Mouse (Mus musculus) kidney, adult 2 months (tissue): ENCODE results near the gene Sdr39u1. TPM values are rescaled to one million over a fixed set of nuclear protein-coding genes. Genes with fewer than 3 reads are reported as not detected.

Experiments used
- DNase-seq: peaks from one replicate; pipeline ENCODE4 v3.0.0; 2021
- H3K27ac ChIP-seq: fragments of 200-500 bp; 2 replicates; pipeline ENCODE4 v1.5.1; 2012; ENCODE audit warnings: low read depth, low read length, control low read depth, inconsistent platforms; ENCODE audit not compliant: insufficient read depth
- H3K27me3 ChIP-seq: fragments of 200-500 bp; replicated peaks from 2 replicates; pipeline ENCODE4 v1.6.1; 2012; ENCODE audit warnings: mild to moderate bottlenecking, moderate library complexity, low read length, inconsistent platforms; ENCODE audit not compliant: control insufficient read depth, insufficient read depth
- H3K36me3 ChIP-seq: fragments of 200-500 bp; 2 replicates; pipeline ENCODE4 v1.6.1; 2012; ENCODE audit warnings: mild to moderate bottlenecking, moderate library complexity, low read length, inconsistent platforms; ENCODE audit not compliant: control insufficient read depth, insufficient read depth
- H3K4me1 ChIP-seq: fragments of 200-500 bp; 2 replicates; pipeline ENCODE4 v1.6.1; 2011; ENCODE audit warnings: low read length; ENCODE audit not compliant: control insufficient read depth, insufficient read depth
- H3K4me3 ChIP-seq: fragments of 200-500 bp; 2 replicates; pipeline ENCODE4 v1.5.1; 2011; ENCODE audit warnings: mild to moderate bottlenecking, low read depth, low read length, control low read depth; ENCODE audit not compliant: insufficient read depth
- CTCF ChIP-seq: fragments of 200-500 bp; conservative IDR thresholded peaks from 2 replicates; pipeline ENCODE4 v1.5.1; 2011; ENCODE audit warnings: low read depth, mild to moderate bottlenecking, control low read depth, low read length, moderate library complexity, mixed read lengths; ENCODE audit not compliant: insufficient read depth, insufficient read length
- POLR2A ChIP-seq: fragments of 200-500 bp; IDR thresholded peaks from one replicate; pipeline ENCODE4 v1.6.1; 2011; ENCODE audit warnings: low read depth, low read length, control low read depth
- WGBS: fragments of 180-500 bp; shearing (Covaris S2); methylation state at CpG from one replicate; pipeline ENCODE4 v1.1.7; 2018; 5-methylcytosine and 5-hydroxymethylcytosine counted together
- polyA plus RNA-seq: library from polyadenylated mRNA; depleted of rRNA; stranded (reverse); fragments of >200 nt; gene quantifications from 2 replicates; pipeline ENCODE4 v1.2.3, GENCODE M21; 2012

Gene Sdr39u1
- polyA plus RNA-seq, 1 experiment, result 132 TPM

DNA sequence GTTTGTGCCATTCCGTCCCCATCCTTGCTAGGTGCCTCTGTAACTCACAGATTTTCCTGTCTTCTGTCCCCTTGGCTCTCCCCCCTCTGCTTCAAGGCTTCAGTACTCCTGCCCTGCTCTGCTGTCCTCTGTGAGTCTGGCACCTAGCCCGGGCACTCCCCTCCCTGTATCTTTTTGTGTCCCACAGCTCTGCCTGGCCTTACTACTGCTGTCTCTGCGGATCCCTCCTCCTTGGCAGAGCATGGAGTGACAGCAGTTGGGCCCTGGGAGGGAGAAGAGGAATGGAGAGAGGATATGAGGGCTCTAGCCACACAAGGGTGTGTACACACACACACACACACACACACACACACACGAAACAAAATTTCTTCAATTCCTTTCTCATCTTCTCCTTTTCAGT, 15.9 kb downstream of the Sdr39u1 start, which contains the start of gene Cbln3:
Gene Cbln3, minus strand, starts transcription at position 227 of the 400 bp plus-strand sequence.
- TF ChIP-seq CTCF (no peak), POLR2A (no peak)
- Histone ChIP-seq H3K27ac (peak within 1 kb of the TSS; percentile 70), H3K27me3 (no peaks in the 10 kb centered on the region), H3K4me3 (peak within 1 kb of the TSS; percentile 80), H3K4me1 (peaks cover 10% of the 10 kb centered on the region; the same call in 1 of the 2 replicates), H3K36me3 (peaks cover 1% of the 10 kb centered on the region; the same call in 1 of the 2 replicates)
- 35% methylated on average over 4 of the region's 4 CpGs for WGBS
- DNase-seq, result peak; percentile 80

DNA sequence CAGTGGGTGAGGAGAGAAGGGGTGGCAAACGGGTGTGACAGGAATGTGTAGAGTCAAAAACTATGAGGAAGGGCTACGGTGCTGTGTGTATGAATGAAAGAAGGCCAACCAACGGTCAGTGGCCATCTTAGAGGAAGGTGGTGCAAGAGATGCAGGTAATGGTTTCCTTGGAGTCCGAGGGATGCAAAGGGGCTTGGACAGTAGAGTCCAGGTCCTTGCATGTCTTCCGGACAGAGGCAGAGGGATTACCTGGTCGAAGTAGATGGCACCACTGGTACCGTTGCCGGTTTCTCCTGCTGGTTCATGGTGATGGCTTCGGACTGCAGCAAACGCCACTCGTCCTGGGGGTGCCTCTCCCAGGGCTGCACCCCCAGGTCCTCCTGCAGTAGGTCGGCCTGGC, 16.4 kb downstream of the Sdr39u1 start:
- 93% methylated on average over 12 of the region's 12 CpGs for whole genome bisulfite sequencing
- TF ChIP-seq CTCF (no peak), POLR2A (no peak)
- H3K4me1 ChIP-seq, result peaks cover 10% of the 10 kb centered on the region; the same call in 1 of the 2 replicates
- no peaks in the 10 kb centered on the region for H3K27me3 ChIP-seq
- DNase-seq, result no peak
- no peak overlapping the region for H3K27ac ChIP-seq
- peaks cover 1% of the 10 kb centered on the region; the same call in 1 of the 2 replicates for H3K36me3 ChIP-seq
- H3K4me3 ChIP-seq, result no peak overlapping the region

DNA sequence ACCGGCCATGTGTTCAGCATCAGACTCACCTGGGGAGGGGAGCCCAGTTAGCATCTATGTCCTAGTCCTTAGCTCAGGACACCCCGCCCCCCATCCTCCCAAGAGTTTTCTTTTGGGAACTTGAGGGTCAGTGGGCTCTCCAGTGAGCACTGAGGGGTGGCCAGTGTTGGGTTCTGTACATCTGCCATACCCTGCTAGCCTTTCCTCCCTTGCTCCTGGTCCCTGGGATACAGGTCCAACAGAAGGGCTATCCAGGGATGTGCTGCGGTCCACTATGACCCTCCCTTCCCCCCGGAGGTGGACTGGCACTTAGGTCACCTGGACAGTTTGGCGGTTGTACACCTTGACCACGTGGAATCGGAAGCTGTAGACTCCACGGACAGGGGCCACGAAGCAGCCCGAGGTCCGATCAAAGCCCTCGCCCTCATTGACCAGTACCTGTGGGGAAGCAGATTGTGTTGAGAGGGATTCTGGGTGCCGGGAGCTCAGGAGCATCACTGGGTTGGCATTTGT, 16.9 kb downstream of the Sdr39u1 start:
- WGBS, result 93% methylated on average over 13 of the region's 13 CpGs
- Histone ChIP-seq H3K4me1 (peaks cover 10% of the 10 kb centered on the region; the same call in 1 of the 2 replicates), H3K27me3 (no peaks in the 10 kb centered on the region), H3K36me3 (peaks cover 1% of the 10 kb centered on the region; the same call in 1 of the 2 replicates), H3K4me3 (no peak overlapping the region), H3K27ac (no peak overlapping the region)
- no peak for TF ChIP-seq CTCF
- DNase-seq, result no peak

DNA sequence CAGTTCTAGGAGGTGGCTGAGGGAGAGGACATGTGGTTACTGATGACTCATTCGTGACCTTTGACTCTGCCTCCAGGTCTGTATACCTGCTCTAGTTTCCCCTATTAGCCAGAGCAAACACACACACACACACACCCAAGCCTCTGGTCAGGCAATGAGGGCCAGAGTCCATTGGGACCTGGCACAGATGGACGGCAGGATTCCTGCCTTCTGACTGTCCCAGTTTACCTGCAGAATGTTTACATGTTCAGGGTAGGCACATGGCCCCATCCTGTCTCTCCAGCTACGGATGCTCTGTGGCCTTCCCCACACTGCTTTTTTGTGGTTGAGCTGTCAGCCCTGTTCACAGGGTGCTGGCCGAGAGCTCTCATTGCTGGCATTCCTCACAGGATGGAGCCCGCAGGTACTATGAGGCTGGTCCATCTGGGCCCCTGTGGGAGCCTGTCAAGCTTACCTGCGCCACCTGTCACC, 17.9 kb downstream of the Sdr39u1 start:
- H3K36me3 ChIP-seq, result peaks cover 1% of the 10 kb centered on the region; the same call in 1 of the 2 replicates
- peaks cover 10% of the 10 kb centered on the region; the same call in 1 of the 2 replicates for H3K4me1 ChIP-seq
- H3K4me3 ChIP-seq, result no peak overlapping the region
- TF ChIP-seq CTCF (no peak), POLR2A (no peak)
- WGBS, result 58% methylated on average over 6 of the region's 6 CpGs
- H3K27me3 ChIP-seq, result no peaks in the 10 kb centered on the region
- H3K27ac ChIP-seq, result no peak overlapping the region
- peak; percentile 79 for DNase-seq

DNA sequence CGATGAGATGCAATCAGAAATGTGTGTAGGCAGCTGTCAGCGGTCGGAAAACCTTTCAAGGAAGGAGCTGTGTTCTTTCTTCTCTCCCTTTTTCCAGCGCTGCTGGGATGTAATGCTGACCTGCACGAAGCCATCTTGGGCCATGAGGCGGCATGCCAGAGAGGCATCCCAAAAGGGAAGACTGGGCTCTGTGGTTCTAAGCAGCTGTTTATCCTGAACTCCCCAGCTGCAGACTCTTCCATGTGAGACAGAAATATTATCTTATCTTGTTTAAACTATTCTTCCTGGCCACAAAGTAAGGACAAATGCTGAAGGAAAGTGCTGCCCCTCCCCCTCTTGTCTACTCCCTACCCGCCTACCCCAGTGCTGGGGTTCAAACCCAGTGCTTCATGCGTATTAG, 19.1 kb downstream of the Sdr39u1 start:
- no peak overlapping the region for H3K27ac ChIP-seq
- H3K4me3 ChIP-seq, result no peak overlapping the region
- TF ChIP-seq CTCF (no peak), POLR2A (no peak)
- WGBS, result 86% methylated on average over 8 of the region's 8 CpGs
- H3K4me1 ChIP-seq, result peaks cover 10% of the 10 kb centered on the region; the same call in 1 of the 2 replicates
- no peaks in the 10 kb centered on the region for H3K36me3 ChIP-seq
- DNase-seq, result no peak
- H3K27me3 ChIP-seq, result no peaks in the 10 kb centered on the region

DNA sequence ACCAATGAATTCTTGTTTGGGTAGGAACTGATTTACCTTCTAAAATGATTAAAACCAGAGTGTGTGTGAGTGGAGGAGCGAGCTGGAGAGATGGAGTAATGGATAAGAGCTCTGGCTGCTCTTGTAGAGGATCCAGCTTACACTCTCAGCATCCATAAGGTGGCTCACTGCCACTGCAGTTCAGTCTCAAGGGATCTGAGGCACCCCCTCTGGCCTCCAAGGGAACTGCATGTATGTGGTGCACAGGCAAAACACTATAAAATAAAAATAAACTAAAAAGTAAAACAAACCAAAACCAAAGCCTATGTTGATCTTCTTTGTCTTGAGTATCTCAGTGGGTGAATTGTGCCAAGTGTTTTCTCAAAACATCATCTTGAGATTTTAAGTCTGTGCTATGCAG, 20.5 kb downstream of the Sdr39u1 start:
- H3K4me3 ChIP-seq, result no peak overlapping the region
- TF ChIP-seq CTCF (peak; percentile 94), POLR2A (no peak)
- peak; percentile 87 for DNase-seq
- H3K27me3 ChIP-seq, result no peaks in the 10 kb centered on the region
- H3K4me1 ChIP-seq, result peaks cover 10% of the 10 kb centered on the region; the same call in 1 of the 2 replicates
- no peak overlapping the region for H3K27ac ChIP-seq
- H3K36me3 ChIP-seq, result no peaks in the 10 kb centered on the region
- 45% methylated on average over 1 of the region's 1 CpGs for WGBS

DNA sequence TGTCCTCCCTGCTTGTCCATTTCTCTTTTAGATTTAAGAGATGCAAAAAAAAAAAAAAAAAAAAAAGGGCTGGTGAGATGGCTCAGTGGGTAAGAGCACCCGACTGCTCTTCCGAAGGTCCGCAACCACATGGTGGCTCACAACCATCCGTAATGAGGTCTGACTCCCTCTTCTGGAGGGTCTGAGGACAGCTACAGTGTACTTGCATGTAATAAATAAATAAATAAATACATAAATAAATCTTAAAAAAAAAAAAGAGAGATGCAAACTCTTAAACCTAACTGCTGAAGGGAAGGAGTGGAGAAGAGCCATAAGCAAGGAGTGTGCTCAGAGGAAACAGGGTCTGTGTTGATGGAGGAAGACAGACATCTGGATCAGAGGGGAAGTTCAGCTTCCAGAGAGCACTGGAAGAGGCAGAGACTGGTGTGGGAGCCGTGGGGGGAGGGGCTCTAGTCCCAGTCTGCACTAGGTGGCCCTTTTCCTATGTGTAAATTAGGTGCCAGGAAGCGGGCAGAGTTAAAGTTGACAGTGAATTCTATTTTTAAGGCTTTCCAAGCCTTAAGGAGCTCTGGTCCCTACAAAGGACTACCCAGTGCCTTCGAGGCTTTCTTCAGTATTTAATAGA, 21.7 kb downstream of the Sdr39u1 start:
- WGBS, result 13% methylated on average over 7 of the region's 7 CpGs
- TF ChIP-seq CTCF (no peak), POLR2A (no peak)
- DNase-seq, result no peak

More for the DNA sequence above, 21.7 kb downstream of the Sdr39u1 start:
- H3K4me1 ChIP-seq, result peaks cover 10% of the 10 kb centered on the region; the same call in 1 of the 2 replicates
- H3K36me3 ChIP-seq, result no peaks in the 10 kb centered on the region
- no peaks in the 10 kb centered on the region for H3K27me3 ChIP-seq
- no peak overlapping the region for H3K27ac ChIP-seq
- H3K4me3 ChIP-seq, result no peak overlapping the region
